Mouse (Mus musculus) lung, postnatal 0 days (tissue): Measurements from ENCODE around the gene Endou.

Source experiments
- CTCF ChIP-seq: IDR thresholded peaks from 2 replicates; pipeline ENCODE4 v1.5.1; 2016; ENCODE audit warnings: antibody characterized with exemption, mild to moderate bottlenecking
- EP300 ChIP-seq: IDR thresholded peaks from 2 replicates; pipeline ENCODE4 v1.6.1; 2016; ENCODE audit warnings: antibody characterized with exemption, mild to moderate bottlenecking, control low read depth

DNA sequence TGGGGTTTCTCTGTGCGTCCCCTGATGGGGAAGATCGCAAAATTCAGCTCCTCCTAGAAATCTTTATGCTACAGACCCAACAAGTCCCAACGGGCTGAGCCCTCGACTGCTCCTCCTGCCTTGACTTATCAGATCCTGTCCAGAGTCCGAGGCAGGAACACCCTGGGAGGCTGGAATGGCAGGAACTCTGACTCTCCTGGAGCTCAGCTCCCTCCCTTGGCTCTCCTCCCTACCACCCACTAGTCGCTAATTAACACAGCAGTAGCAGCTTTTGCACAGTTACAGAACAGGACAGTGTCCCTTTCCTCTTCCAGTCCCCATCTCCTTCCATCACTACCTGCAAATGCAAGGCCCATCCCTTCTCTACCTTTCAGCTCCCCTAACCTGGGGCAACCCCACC, 774 bp downstream of the Endou start:
- TF ChIP-seq CTCF (no peak), EP300 (no peak)
